Mouse (Mus musculus): Measurements from ENCODE around the gene Apba2. TPM values are rescaled to one million over a fixed set of nuclear protein-coding genes. Genes with fewer than 3 reads are reported as not detected.

Apba2 gene
- polyA plus RNA-seq (2017; shearing (Covaris generic)), result not detected

DNA sequence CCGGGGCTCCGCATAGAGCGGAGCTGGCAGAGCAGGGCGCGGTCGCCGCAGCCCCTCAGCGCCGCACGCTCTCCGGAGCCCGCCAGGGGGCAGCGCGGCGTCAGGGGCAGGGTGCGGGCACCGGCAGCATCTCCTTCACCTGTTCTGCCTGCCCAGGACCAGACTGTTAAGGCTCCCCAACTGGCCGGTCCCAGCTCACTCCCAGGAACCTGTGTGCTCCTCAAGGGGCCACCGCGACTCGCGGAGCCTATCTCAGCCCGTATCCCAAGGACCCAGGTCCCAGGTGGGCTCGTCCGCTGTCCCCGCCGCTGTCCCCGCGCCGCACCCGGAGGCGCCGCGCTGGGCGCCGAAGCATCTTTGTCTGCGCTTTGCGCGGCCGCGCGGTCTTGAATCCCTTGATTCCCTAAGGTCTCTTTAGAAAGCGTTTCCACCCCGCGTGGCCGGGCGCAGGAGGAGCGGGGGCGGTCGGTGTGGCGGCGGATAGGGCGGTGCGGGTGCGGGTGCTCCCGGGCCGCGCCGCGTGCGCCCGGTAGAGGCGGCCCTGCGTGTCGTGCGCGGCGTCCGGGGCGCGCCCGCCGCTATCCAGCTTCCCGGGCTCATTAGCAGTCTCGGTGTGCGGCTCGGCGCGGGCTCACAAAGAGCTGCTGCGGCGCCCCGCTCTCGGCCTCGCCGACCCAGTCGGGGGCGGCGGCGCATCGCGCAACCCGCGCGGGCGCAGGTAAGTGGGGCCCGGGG is at the start of gene Apba2:
Gene Apba2, plus strand, starts transcription at position 171 of the 735 bp plus-strand sequence.
- no peak for ATAC-seq

GRCm38 (mm10) chr7:64451861-64452382 is 49.6 kb upstream of the Apba2 start:
- no peak for ATAC-seq

DNA sequence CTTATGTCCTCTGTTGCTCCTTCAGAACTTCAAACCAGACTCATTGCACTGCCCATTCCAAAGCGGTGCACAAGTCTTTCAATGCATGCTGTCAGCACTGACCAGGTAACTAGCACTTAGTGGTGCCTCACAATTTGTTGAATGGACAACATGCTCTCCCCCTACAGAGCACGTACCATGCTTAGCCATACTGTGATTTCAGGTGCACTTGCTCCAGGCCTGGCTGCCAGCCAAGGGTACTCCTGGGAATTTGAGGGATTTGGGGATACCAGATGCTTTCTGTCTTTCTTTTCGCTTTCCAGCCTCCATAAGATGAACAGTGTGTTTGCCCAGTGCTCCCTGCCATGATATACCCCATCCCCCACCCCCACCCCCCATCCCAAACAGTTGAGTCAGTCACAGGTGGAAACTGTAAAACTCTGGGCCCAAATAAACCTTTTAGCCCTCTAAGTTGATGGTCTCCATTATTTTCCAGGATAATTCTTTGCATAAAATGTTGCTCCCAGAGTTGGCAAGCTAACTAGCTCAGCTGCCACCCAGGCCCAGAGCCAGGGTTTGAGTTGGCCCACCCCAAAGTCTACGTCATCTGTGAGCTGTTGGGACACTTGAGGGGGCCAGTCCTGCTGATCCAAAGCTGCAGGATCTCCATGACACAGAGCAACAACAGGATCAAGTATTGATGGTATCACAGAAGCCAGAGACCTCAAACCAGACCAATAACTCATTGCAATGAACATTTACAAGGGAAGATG is 48.9 kb upstream of the Apba2 start:
- no peak for ATAC-seq

DNA sequence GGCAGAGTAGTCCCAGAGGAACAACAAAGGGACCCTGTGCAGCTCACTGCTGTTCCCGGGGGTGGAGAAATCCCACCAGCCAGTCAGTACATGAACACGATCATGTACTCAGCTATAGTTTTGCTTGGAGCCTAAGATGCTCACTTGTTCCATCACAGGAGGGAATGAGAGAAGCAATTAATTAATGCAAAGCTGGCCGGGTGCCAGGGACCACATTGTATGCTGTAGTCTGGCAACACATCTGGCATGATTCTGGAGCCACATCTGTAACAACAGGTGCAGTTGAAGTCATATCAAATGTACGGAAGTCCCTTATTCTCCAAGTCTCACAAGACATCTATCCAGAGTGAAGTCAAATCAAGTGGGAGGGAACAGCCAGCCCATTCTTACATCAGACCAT is 45.3 kb upstream of the Apba2 start:
- ATAC-seq, result no peak

DNA sequence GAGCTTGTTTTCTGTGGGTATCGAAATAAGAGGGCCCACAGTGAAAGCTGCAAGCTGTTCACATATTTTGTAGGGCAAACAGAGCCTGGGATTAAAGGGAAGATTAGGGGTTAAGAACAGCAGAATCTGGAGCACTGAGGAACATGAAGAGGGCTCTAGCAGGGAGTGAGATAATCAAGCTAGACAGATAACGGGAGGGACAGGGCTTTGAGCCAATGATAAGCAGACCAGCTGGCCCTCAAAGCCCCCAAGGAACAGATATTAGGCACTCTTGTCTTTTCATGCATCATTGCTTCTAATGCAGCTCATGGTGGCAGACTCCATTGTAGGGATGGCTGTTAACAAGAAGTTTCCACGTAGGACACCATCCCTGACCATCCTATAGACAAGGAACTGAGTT is 44.8 kb upstream of the Apba2 start:
- no peak for ATAC-seq

GRCm38 (mm10) chr7:64457811-64458210 is 43.7 kb upstream of the Apba2 start:
- ATAC-seq, result no peak

GRCm38 (mm10) chr7:64497438-64497837 is 4.1 kb upstream of the Apba2 start:
- ATAC-seq, result no peak

DNA sequence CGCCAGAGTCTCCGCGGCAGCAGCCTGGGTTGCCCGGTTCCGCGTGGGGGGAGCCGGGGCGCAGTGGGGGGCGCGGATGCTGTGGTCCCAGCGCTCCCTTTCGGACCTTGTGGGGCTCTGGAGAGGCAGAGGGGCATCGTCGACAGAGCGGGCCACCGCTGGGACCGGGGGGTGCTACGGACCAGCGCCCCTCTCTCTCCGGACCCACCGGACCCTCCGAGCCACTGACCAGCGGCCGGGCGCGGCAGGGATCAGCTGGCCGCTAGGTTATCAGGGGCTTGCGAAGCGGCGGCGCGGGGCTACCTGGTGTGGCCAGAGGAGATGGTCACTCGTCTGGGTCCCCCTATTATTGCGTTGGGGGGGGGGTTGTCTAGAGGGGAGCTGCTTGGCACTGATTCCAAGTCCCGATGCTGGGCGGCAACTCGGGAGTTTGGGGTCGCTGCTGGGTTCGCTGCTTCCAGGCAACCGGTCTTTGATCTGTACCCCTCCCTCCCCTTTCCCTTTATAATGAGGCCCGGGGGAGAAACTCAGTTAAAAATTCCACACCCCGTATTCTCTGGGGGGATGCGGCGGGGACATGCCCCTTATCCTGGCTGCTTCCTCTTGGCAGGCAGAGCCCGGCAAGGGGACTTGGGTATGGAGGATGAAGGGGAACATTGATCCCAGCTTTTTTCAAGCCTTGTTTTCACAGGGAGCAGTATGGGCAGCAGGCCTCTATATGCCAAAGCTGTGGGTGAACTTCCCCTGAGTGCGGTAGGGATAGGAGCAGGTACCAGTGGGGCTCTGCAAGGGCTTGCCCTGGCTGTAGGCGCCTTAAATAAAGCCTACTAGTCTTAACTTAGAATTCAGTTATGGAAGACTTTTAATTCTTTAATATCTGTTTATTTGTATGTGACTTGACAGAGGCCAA is 1.0 kb downstream of the Apba2 start:
- no peak for ATAC-seq

DNA sequence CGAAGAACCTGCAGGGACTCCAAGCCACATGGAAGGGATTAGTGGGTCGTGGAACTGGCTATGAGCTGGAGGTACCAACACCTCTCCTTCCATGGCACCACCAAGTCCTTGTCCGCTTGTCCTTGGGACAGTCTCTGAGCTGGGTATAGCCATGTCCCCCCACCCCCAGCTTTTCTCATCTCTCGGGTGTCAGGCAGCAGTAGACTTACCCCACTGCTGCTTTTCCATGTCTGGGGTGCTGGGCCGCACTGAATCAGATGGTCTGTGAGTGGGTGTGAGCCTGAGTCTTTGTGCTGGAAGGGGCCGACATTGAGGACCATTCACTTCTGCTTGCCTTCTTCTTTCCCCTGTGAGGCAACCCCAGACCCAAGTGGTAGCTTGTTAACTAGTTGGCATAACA is 2.1 kb downstream of the Apba2 start:
- ATAC-seq, result no peak

DNA sequence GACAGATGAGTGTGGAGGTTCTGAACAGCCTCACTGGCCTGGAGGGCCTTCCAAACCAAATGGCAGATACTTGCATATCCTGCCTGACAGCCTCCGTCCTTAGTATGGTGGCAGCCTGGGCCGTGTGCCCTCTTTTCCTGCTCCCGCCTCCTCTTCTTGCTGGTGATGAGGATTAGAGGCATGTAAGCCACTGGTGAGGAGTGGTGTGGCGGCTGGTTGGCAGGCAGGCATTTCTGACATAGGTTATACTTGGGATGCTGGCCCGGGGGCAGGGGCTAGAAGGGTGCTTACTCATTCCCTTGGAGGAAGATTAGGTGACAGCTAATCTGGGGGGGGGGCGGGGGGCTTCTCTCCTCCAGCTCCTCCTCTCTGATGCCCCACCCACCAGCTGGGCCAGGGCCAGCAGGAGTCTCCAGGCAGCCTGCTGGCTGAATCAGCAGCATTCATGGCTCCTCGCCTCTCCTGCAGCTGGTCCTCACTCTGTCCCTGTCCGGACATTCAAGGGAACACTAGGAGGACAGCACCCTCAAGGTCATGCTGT is 3.3 kb downstream of the Apba2 start:
- no peak for ATAC-seq

GRCm38 (mm10) chr7:64505571-64505970 is 4.1 kb downstream of the Apba2 start:
- no peak for ATAC-seq

DNA sequence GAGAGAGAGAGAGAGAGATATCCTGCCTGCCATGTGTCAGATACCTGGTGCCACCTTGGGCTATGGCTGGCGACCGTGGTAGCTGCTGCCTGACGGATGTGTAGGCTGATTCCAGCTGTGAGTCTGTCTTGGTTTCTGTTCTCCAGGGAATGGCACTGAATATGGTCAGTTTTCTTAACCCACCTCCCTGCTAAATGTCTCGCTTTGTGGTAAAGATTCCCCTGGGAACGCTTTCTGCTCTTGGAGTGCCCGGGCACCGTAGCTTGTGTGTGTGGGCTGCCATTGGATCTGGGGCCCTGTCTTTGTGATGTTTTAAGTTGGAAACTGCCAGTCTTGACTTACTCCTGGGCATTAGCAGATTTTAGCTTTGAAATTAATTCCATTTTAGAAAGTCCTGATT is 7.3 kb downstream of the Apba2 start:
- ATAC-seq, result no peak

DNA sequence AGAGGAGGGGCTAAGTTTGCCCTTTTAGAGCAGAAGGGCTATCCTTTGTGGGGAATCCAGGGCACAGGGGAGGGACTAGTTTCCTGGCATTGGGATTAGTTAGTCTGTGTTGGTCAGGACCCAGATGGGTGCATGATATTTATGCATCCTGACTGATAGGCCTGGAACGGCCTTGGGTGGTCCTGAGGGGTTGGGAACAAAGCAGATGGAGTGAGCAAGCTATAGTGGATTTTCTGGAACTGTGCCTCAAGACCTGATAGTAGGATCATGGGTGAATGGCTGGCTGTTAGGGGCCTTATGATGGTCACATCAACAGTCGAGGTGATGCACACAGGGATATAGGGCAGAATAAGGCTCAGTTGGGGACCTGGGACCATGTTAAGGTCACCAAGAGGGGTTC is 8.4 kb downstream of the Apba2 start:
- no peak for ATAC-seq

DNA sequence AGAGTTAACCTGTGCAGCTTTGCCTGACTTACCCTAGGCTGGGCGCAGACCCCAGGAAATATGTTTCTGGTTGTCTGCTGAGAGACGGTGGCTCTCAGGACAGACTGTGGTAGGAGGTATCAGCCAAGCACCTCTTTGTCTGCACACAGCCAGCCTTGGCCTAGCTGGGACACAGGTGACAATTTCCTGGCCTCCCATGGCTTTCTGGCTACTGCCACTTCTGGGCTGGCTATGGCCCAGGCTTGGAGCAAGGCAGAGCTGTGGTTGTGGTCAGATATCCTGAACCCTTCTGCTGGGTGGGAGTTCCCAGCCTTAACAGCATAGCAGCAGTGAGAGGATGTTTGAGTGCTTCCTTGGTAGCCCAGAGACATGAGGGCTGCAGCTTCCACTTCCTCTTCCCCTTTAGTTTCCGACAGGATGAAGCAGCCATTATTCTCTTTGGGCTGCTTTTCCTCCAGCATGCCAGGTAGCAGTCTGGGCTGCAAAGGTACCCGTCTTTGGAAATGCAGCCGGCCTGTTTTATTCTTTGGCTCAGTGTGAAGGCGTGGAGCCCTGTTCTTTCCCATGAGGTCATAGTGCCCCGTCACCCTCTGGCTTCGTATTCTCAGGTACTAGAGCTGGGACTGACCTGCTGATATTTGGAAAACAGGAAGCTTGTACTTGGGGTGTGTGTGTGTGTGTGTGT is 9.2 kb downstream of the Apba2 start:
- no peak for ATAC-seq

DNA sequence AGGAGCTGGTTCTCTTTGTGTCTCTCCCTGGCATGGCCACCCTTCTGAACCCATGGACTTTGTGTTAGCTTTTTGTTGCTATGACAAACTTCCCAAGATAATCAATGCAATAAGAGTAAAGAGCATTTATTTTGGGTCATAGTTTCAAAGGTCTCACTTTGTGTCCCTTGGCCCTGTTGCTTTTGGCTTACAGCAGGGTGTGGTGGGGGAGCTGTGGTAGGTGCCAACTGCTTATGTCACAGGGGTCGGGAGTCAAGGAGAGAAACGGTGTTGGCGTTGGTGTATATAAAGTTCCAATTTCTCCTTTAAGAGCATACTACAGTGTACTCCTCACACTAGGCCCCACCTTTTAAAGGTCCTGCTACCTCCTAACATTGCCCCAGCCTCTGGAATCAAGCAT is 12.1 kb downstream of the Apba2 start:
- no peak for ATAC-seq

DNA sequence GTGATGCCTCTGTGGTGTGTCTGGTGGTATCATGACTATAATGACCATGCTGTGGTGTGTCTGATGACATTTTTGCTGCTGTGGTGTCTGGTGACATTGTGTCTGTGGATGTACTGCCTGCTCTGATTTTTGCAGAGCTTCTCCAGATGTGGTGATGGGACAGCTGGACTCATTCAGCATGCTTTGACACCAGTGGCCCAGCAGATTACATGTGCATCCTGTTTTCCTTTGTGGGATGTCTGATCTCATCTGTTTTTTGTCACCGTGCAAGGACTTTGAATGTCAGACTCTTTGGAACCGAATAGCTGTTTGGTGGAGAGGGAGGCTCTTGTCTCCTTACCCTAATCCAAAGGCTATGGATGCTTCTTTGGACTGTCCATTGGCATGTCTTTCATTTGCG is 13.8 kb downstream of the Apba2 start:
- no peak for ATAC-seq

DNA sequence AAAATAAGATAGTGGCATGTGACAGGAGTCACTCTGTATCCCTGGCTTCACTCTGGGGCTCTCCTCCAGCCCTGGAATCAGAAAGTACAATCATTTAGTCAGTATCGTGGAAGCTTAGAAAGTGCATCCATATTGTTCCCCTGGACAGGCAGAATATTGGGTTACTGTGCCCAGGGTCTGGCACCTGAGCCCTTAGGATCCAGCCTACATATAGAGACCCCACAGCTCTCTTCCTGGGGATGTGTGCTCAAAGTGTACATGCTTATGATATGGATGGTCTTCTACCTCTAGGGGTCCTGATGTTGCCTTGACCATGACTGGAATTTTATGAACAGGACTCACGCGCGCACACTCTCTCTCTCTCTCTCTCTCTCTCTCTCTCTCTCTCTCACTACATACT is 14.4 kb downstream of the Apba2 start:
- no peak for ATAC-seq

DNA sequence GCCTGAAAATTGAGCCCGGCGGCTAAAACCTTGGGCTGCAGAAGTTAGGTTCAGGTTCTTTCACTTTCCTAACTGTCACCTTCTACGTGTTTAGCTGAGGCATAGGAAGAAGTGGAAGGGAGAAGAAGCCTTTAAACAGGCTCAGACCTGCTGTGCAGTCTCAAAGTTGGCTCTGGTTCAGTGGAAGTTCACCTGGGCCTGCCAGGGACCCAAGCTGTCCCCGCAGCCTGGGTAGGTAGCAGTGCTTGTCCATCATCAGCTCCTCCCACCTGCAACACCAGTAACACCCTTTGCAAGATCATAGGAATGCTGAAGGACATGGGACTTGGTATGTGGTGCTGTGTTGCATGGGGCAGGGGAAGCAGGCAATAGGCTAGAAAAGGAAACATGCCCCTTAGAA is 17.6 kb downstream of the Apba2 start:
- no peak for ATAC-seq

- no peak for ATAC-seq
Observed at GRCm38 (mm10) chr7:64519521-64519920, 18.0 kb downstream of the Apba2 start.

DNA sequence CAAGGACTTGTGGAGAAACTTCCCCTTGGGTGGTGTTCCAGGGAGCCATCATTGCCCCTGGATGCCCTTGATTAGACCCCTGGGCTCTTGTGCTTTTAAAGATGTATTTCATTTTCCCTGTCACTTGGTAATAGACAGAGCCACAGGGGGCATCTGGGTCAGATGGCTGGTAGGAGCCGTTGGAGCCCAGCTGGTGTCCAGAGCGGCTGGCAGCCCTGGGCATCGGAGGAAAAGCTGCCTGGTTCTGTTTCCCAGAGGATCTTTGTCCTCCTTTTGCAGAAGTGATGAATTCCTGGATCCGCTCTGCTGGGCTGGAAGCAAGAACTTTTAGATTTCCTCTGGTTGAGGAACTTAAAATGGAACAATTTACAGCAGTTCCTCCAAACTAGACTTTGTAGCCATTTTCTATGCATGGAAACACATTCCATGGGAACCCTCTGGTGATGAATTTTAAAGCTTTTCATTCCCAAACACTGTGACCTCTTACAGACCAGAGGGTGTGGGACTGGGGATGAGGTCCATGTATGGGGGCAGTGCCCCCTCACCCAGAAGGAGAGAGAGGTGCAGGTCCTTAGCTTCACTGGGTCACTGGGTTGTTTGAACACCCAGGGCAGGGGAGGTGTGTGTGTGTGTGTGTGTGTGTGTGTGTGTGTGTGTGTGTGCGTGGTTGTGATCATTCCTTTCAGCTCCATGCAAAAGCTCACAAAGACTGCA is 20.3 kb downstream of the Apba2 start:
- no peak for ATAC-seq

GRCm38 (mm10) chr7:64522409-64522730 is 20.9 kb downstream of the Apba2 start:
- ATAC-seq, result no peak

GRCm38 (mm10) chr7:64531297-64531696 is 29.8 kb downstream of the Apba2 start:
- ATAC-seq, result no peak

Data from CD4-positive, CD25-positive, alpha-beta regulatory T cell, adult 4 months (primary cell).